Mouse (Mus musculus) T-cell, adult 2 months (primary cell): ENCODE data around the gene Ccnt2.
"Not testable (repeated sequence)": the region's sequence is repeated elsewhere in the genome, so short reads cannot be mapped to it uniquely, and the experiment has no call there.

Experiments
- DNase-seq: peaks from one replicate; pipeline ENCODE4 v3.0.0; 2022; ENCODE audit warnings: low spot score

The Ccnt2 gene

DNA sequence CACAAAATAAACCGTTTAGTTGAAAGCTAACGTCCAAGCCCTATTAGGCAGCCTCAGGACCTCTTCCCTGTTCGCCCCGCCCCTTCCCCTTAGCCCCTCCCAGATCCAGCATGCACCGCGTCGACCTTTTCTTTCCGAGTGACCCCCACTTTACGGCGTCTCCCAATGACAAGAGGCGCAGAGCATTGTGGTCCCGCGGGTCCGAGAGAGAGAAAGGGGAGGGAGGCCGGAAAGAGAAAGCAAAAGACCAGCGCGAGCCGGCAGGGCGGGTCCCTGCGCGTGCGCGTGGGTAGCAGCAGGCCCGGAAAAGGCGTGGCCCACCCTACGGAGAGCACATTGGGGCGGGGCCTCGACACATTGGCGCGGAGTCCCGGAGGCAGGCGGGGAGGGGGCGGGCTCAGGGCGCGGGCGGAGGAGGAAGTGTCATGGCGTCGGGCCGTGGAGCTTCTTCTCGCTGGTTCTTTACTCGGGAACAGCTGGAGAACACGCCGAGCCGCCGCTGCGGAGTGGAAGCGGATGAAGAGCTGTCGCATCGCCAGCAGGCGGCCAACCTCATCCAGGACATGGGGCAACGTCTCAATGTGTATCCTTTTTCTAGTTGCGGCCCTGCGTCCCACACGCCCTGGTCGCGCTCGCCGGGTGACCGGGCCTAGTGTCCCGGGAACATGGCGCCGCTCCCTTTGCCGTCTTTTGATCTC lies at the start of gene Ccnt2:
Gene Ccnt2 (plus strand): TSS at position 362 of the 698 bp plus-strand sequence.
- peak; percentile 100 for DNase-seq

DNA sequence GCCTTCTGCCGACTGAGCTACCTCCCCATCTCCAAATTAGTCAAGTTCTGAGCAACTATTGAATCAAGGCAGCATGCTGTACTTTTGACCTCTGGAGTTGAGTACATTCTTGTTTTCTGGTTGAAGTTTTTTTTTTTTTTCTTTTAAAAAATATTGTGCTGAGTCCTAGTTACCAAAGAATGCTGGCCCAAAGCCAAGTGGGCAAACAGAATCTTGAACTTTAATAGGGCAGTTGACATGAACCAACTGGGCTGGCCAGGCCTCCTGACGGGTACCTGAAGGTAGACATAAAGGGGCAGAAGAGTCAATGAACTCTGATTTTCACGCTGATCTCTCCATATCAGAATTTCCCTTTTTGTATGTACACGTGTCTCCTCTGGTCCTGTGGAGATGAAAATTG lies 44.9 kb upstream of the Ccnt2 start, which contains the start of gene Acmsd:
Gene Acmsd (plus strand): TSS at position 318 of the 400 bp plus-strand sequence.
- no peak for DNase-seq

DNA sequence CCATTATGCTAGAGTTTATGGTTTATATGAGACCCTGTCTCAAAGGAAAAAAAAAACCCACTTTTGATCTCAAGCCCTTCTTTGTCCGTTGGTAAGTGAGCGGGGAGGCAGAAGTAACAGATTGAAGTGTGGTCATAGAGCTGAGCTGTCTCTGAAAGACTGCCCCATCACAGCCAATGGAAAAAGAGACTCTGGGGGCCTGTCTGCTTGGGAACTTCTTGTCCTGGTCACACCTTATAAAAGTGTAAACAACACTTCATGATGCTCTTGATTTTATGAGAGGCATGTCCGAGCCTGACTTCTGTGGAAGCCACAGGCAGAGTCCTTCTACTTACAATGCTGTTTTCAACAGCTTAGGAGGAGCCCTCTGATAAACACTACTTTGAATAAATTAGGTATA lies 42.9 kb upstream of the Ccnt2 start:
- DNase-seq: no peak

DNA sequence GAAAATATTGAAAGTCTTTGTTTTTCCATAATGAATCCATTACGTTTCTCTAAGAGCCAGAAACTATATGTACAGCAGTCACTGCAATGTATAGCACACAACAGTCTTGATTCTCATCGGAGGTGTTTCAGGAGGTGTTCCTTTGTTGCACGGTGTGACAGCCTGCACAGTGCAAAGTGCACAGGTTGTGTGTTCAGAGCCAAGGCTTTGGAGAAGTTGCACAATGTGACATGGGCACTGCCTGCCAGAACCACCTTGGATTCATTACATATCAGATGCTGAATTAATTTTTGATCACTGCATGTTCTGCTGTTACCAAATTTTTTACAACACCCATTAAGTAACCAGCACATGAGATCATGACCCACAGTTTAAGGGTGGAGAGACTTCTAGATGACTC lies 41.5 kb upstream of the Ccnt2 start:
- DNase-seq: no peak

DNA sequence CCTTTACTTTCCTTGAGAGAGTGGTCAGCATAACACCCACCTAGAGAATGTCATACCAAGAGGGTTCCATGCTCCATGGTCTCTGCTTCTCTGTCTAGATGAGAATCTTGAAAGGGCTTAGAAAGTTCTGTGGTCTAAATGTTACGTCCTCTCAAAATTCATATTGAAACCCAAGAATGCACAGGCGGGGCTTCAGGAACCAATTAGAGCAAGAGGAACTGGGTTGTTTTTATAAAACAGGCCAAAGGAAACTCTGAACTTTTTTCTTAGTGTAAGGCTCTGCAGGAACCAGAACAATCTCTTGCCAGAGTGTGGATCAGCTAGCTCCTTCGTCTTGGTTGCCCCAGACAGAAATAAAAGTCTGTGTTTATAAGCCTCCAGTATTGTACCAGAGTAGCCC lies 41.1 kb upstream of the Ccnt2 start:
- no peak for DNase-seq

DNA sequence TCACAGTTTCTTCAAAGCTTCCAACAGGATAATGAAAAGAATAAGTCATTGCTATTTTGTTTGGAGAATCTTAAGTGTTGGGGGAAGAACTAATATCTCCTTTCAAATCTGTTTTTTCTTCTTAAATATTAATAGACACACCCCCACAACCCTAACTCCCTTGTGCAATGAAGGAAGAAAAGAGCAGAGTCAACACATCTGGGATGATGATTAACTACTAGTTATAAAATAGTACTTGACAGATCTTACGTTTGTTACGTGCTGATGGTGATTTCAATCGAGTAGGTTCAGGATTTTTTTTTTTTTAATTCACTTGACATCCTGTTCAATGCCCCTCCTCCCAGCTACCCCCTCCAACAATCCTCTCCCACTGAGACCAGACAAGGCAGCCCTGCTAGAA lies 38.6 kb upstream of the Ccnt2 start:
- DNase-seq: no peak

DNA sequence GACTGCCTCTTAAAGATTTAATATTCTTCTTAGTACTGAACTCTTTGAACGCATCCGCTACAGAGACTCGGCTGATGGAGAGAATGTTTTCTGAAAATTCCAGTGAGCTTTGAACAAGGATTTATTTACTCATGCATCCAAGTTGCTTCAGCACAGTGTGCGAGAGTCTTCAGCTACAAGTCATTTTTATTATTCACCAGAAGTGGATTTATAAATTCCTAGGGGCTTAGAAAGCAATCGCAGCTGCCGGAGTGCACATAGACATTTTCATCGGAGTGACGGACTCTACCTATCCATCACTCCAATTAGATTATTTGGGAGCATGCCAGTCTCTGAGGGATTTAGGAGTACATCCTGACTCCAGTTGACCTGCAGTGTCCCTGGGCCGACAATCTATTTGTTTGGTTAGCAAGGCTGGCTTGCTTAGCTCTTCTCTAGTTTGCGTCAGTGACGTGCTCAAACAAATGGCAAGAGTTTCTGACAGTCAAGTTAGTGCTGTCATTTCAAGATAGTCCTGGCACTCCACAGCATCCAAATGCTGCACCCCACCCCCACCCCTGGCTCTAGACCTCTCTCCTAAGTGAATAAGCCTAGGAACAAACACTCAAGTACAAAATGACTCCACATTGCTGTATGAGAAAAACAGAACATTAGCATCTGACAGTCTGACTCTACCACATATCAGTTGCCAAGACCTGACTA lies 23.4 kb upstream of the Ccnt2 start:
- no peak for DNase-seq

DNA sequence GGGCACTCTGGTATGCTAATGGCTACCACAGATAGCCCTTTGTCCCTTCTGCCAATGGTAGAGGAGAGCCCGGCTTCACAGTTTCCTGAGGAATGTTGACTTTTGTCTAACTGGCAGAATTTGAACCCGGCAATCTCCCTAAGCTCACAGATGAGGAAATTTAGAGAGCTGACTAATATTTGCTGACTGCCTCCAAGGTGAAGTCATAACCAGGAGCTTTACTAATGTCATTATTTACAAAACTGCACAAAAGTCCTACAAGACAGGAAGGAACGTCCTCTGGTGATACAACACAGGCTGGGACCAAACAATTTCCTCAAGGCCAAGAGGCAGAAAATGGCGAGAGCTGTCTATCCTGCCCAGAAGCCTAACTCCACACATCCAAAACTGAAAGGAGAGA lies 18.2 kb upstream of the Ccnt2 start:
- DNase-seq: no peak

DNA sequence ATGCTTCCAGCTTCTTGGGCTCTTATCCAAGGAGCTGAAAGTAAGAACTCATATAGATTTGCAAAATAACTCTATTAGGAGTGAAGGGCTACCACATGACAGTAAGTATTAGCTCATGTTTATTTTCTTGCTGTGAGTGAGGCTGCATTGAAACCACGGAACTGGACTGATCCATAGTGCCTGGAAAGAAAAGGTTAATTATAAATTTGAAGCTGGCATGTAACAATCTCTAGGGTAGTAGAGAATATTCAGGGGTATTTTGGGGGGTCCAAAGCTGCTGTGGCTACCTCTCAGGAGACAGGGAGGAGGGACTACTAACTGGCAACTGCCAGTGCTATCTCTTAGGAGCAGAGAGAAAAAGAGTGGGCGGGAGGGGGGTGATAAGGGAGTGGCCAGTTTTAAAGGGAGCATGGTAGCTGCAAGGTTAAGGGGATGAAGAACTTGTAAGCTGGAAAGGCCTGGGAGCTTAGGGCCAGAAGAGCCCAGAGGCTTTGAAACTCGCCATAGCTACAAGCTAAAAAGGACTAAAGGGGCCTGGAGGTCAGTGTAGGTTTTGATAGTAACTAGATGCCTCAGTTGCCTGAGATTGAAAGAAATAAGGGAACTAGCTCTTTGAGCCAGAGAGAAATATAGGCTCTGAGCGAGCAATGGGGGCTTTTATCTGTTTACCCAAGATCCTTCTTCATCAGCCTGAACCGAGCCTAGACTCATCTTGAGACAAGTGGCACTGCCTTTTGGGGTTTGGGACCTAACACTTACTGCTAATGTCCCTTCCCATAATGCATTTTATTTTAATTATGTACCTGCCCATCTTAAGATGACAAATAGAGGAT lies 17.4 kb upstream of the Ccnt2 start:
- DNase-seq: no peak

DNA sequence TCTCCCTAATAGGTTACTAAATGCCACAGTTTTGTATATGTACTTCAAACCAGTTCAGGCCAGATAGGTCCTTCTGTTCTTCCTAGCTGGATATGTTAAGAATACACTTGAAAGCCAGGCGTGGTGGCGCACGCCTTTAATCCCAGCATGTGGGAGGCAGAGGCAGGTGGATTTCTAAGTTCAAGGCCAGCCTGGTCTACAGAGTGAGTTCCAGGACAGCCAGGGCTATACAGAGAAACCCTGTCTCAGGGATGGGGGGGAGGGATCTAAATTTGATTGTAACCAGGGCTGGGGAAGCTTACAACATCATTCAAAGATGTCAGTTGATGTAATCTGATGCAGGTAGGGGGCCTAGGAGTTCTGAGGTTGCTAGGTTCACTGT lies 16.8 kb upstream of the Ccnt2 start:
- not testable (repeated sequence) for DNase-seq

DNA sequence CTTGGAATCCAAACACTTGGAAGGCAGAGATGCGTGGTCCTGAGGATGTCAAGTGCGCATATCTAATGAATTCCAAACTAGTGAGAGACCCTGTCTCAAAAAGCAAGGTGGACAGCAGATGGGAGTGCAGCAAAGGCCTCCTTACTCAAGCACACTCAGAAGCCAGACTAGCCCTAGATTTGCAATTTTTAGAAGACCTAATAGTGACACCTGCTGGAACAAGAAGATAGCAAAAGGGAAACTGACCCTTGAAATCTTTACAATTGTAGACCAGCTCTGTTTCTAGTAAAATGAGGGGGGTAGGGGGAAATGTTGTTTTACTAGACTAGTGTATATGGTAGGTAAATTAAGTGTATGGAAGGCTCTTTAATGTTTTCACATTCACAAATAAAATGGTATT lies 8.5 kb upstream of the Ccnt2 start:
- no peak for DNase-seq

DNA sequence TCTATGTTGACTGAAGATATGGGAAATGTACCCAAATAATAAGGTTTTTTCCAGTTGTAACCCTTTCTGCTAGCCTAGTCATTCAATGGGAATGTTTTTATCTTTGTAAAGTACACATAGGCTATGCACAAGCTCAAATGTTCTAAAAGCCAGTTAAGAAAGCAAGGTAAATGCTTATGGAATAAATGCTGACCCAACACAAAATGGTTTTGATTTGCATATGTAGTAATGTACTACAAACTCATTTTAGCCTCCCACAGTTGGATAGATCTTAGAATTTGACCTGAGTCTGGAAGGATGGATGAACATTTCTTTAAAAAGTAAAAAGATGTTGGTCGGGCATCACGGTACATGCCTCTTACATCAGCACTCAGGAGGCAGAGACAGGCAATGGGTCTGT lies 7.2 kb upstream of the Ccnt2 start:
- DNase-seq: no peak

DNA sequence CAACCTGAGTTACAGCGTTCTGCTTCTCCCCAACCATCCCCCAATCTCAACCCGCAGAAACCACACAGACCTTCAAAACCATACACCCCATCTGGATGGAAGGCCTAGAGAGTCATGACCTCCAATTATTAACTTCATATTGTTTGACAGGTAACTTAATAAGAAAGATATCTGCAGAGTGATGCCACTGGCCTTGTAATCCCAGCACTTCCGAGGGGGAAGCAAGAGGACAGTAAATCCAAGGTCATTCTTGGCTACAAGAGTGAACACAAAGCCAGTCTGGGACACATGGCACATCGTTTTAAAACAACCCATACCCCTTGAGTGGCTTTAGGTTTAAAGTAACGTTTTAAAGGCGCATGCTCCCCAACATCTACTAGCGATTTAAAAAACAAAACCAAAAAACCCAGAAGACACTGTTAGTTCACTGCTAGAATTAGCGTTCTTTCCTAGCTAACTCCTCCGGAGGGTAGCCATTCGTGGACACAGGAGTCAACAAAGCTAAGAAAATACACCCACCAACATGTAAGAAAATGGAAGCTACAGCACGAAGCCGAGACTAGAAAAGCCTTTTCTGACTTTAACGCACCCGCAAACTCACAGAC lies 664 bp upstream of the Ccnt2 start:
- no peak for DNase-seq

DNA sequence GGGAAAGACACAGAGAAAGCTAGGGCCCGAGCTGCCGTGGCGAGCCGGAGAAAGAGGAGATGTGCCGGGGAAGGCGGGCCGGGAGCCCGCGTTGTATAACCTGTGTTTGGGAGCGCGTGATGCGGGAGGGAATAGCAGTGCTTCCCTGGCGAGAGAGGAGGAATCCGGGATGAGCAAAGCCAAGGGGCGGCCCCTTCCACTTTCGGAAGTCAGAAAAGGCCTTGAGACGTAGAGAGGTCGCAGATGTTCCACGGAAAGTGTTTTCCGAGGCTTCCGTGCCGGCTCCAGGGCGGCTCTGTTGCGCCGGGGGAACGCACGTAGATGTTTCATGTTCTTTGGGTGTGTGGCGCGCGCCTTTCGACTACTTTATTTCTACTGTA lies 527 bp downstream of the Ccnt2 start:
- no peak for DNase-seq

DNA sequence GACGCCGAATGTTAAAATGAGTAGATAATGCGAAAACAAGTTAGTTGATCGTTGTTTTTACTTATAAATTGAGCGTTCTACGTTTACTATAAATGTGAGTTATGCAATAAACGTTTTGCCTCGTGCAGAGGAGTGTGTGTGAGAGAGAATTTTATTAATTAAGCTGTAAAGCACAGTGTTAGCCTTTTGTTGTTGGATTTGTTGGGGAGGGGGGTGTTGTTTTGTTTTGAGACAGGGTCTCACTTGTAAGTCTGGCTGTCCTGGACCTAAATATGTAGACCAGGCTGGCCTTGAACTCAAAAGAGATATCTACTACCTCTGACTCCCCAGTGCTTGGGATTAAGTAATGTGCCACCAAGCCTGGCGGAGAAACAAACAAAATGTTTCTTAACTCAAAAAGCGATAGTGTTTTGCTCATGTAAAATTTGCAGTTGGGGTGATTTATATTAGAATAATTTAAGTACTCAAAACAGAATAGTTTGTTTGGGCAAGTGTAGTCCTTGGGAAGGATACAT lies 1.3 kb downstream of the Ccnt2 start:
- no peak for DNase-seq

DNA sequence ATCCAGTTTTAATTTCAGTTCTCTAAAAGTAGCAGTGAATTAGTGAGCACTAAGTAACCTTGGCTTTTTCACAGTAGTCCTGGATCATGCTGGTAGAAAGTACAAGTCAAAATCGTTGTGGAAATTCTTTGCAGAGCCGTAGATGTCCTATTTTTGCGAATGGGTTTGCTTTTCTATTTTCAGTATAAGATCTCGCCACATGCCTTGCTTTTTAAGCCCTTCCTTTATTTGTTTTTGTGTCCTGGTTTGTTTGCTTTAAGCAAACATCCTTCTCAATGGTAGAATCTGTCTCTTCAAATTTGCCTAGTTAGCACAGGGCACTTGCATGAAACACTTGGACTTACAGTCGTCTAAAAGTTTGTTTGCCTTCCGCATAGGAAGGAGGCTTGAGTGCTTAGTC lies 2.3 kb downstream of the Ccnt2 start:
- no peak for DNase-seq

DNA sequence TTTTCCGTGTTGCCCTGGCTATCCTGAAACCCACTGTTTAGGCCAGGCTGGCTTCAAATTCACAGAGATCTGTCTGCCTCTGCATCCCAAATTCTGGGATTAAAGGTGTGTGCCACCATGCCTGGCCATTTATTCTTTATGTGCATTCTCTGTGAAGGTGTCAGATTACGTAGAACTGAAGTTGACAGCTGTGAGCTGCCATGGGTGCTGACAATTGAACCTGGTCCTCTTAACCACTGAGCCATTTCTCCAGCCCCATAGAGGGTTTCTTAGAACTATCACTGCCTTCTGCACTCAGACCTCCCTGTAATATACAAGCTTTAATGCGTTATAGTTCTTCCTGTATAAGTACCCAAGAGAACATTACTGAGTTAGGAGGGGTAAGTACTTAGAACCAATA lies 4.6 kb downstream of the Ccnt2 start:
- no peak for DNase-seq

DNA sequence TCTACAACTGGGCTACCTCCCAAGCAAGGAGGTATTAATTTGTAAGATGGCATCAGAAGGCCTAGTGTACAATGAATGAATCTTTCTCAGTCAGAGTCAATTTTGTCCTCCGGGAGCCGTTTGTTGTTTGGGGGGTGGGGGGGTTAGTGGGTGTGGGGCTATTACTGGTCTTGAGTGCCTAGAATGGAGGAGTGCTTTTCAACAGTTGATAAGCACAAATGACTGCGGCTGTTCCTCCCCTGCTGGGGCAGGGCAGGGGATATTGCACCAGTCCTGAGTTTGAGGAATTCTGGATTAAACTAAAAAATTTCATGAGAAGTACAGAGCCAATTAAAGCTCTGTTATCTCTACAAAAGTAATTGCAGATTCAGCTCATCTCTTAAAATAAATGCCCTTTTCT lies 6.2 kb downstream of the Ccnt2 start:
- no peak for DNase-seq

DNA sequence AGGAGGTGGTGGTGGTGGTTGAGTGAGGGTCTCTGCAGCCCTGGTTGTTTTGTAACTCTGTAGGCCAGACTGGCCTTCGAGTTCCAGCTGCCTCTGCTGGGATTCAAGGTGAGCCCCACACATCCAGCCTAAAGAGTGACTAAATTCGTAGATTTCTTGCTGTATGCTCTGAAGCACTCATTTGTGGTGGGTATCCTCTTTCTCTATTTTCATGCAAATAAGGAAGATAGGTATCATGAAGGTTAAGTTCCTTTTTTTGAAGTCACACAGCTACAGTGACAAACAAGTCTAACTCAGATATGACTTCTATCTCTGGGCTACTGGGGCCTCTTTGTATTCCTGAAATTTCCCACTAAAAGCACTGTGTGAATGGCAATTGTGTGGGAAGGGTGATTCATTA lies 6.9 kb downstream of the Ccnt2 start:
- no peak for DNase-seq

DNA sequence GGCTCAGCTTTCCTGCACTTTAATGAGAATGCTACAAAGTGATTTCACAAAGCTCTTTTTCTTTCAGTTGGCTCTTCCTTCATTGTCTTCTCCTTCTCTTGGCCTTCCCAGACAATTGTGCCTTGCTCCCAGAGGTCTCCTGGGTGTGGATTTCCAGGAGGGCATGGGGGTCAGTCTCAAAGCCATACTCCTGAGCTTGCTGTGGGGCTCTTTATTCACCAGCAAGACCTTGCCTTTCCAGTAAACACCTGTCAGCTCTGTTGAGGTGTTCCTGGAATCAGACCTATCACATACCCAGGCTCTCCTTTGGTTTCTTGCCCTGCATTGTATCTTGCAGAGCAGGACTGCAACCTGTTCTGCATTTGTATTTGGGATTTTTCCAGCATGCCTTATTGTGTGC lies 9.9 kb downstream of the Ccnt2 start:
- DNase-seq: no peak

DNA sequence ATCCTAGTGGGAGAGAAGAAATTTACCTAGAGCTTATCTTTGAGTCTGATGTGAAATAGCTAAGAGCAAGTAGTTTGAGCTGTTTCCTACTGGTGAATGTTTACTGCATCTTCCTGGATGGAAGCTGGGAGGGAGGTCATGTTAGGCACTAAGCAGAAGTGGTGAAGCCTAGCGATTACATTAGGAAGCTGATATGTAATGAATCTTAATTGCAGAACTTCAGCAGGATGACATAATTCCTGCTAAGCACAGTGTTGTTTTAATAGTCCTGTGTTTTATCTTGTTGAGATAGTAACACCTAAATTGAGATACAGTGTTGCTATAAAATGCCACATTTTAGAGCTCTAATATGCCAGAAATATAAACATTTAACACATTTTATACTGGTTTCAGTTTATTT lies 11.9 kb downstream of the Ccnt2 start:
- no peak for DNase-seq

DNA sequence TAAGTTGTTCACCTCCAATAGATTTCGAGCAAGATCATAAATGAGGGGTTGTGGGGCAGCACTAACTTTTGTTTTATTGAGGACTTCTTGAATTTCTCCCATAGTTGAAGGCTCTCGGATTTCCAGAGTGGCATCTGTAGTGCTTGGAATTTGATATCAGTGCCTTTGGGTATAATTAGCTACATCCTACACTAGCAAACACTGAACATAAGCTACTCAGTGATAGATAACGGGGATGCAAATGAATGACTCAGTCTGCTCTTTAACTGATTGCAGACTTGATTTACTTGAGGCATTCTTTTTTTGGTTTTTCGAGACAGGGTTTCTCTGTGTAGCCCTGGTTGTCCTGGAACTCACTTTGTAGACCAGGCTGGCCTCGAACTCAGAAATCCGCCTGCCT lies 15.0 kb downstream of the Ccnt2 start:
- DNase-seq: no peak

DNA sequence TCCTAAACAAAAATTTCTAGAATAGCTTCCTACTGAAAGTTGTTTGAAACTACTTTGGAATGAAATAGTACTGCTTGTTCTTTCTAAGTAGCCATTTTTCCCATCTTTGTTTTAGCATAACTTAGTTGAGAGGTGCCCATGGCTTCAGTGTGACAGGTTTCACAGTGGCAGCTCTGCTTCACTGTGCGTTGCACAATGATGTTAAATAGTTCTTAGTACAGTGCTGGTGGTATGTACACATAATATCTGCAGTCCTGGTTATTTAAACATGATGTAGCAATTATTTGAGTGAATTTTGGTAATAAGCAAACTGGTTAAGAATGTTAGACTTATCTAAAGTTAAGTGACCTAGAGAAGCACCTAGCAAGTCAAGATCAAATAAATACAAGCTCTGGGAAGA lies 19.5 kb downstream of the Ccnt2 start:
- no peak for DNase-seq
